Mouse (Mus musculus) adrenal gland (tissue): ENCODE data around the gene Sft2d2.

Experiments
- intact Hi-C: fragments of 180-260 bp; cut with DNase I; formaldehyde crosslinking; loops from one replicate; pipeline ENCODE4 v1.15.1; 2025

Sft2d2 gene

DNA sequence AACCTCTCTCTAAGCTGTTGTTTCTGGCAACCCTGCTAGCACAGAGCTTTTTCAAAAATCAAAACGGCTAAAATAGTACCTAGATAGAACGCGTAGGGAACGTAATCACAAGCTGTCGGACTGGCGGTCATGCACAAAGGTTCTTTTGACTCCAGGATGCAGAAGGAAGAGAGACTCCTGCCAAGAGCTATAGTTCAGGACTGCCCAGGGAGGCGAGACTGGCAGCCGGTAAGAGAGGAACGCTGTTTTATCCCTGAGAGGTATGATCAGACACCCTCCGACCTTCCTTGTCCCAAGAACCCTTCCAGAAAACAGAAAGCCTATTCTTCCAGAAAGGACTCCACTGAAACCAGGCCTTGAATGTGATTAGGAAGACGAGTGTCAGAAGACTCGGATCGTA lies 2.6 kb downstream of the Sft2d2 start:
- intact Hi-C loops = no loop called here

DNA sequence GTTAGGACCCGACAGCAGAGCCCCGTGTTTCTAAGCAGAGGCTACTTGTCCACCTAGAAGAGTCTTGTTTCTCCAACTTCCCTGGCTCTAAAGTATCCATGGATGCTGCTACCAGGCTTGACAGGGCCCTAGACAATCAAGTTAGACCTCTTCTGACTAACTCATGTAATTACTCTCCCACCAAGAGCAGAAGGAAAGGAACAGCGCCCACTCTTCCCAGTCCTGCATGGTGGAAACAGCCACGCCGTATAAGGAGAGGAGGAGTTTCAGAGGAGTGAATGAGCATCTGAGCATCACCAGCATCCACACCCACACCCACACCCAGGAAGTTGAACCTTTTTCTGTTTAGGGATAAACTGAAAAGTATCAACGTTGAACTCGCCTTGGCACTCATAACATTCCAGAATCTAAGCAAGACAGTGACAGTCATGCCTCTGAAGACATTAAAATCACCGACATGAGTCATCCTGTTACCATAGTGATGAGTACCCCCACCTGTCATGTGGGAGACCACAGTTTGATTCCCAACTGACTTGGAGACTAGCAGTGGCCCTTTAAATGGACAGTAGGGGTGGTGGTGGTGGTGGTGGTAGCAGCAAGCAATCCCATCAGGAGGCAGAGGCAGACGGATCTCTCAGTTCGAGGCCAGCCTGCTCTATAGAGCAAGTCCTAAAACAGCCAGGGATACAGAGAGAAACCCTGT lies 3.5 kb downstream of the Sft2d2 start:
- intact Hi-C loops = no loop called here

DNA sequence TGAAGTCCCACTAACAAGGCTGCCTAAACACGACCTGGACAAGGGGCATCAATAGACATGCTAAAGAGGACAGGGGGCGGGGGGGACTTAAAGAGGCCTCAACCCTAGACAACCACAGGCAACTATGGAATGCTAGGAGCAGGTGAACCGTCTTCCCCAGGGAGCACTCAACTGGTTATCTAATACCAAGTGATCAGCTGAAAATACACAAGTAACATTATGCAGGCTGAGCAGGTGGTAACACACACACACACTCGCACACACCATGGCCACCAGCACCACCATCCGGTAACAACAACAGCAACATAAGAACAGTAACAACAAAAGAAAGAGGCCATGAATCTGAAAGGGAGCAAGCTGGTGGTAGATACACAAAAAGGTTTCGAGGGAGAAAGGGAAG lies 4.2 kb downstream of the Sft2d2 start:
- intact Hi-C loops = no loop called here

DNA sequence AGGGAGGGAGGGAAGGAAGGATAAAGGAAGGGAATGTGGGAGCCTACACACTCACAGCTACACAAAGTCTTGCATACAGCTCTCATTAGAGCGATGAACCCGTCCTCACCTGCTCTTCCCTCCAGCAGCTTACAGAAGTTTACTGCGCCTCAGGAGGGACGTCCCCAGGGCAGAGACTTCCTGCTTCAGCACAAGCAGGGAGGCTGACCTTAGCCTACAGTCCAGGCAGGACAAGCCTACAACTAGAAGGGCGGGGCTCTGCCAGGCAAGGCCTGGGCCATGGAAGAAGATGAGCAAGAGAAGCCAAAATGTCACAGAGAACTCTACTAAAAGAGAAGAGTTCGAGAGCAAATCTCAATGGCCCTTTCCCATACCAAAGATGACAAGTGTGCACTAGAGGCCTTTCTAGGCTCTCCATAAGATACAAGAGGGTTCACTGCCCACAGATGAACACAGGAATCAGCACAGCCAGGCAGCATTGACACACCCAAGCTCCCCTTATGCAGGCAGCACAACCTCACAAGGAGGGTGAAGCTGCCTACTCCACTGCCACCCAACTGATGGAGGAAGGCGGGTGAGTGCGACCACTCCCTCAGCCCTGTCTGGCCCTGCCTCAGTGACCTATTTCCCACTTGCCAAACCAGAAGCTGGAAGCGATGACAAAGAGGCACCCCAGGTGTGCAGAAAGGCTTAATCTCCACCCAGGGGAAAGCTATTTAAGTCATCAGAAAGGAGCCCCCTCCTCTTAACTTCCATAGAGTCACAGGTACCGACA lies 5.2 kb downstream of the Sft2d2 start:
- intact Hi-C loops = no loop called here

DNA sequence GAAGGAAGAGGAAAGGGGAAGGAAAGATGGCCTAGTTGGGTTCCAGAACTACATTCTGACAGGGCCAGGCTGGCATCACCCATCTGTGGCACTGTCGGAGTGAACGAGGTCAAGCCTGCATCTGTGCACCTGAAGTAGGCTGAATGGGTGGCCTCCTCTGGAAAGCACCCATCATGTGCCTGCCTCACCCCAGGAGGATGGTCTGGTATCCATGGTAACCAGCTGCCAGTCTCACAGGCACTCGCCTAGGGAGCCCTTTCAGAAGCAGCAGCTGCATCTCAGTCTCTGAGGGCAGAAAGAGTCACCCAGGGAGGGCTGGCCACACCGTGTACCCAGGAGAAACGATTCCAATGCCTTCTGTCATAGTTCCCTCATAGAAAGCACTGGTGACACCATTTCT lies 6.9 kb downstream of the Sft2d2 start:
- intact Hi-C loops = no loop called here

DNA sequence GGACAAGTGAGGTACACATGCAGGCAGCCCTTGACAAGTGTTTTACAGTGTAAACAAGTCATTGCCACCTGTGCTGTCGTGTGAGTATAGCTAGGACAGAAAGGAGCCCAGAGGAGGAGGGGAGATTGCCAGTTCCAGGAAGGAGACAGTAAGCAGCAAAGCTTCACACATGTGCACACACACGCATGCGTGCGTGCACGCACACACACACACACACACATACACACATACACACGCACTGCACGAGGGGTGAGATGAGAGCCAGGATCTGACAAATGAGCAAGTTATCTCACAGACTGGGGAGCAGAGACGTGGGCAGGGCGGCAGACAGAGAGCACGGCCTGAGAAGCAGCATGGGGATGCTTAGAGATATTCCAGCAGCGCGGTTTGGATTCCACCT lies 7.7 kb downstream of the Sft2d2 start:
- intact Hi-C loops = no loop called here

DNA sequence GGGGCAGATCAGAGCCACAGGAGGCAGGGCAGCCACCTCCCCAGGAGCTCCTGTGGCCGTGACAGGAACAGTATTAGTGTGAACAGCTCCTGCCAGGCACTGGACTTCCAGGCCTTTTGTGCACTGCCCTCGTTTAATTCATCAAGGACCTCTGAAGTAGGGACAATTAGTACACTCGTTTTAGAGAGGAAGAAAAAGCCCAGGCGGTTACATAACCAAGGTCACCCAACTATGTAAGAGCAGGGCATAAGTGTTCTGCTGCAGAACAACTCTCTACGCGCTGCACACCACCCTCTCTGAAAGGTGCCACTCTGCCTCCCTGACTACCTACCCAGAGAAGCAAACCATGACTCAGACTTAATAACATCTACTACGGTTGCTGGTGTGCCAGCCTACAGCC lies 9.1 kb downstream of the Sft2d2 start:
- intact Hi-C loops = no loop called here

DNA sequence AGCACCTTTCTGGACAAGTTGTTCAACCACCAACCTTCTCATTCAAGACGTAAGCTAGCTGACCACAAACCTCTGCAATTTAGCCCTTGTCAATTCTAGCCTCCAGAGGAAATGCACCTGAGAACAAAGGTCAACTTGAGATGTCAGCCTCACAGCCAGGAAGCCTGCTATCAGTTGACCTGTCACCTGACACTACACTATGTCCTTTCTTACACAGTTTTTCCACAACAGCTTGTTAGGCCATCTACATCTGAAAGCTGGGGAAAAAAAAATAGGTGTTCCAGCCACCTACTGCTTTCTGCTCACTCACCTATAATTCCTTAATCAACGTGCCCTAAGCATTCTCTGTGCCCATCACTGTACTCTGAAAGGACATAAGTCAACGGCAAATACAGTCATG lies 10.1 kb downstream of the Sft2d2 start:
- intact Hi-C loops = no loop called here

DNA sequence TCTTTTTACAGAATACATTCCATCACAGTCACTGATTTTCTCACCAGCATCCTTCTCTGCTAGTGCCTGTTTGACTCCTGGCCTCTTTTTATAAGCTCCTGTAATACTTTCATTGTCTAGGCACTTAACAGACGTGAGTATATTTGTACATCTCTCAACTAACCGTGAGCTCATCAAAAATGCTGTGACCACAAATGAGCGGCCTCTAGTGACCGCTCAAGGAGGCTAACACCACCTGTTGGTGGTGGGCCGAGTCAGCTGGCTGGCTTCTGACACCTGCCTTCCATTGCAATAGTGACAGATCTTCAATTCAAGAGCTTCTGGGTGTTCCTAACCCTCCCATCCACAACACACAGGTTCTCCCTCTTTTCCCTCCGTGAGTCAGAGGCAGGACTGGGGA lies 10.8 kb downstream of the Sft2d2 start:
- intact Hi-C loops = no loop called here

DNA sequence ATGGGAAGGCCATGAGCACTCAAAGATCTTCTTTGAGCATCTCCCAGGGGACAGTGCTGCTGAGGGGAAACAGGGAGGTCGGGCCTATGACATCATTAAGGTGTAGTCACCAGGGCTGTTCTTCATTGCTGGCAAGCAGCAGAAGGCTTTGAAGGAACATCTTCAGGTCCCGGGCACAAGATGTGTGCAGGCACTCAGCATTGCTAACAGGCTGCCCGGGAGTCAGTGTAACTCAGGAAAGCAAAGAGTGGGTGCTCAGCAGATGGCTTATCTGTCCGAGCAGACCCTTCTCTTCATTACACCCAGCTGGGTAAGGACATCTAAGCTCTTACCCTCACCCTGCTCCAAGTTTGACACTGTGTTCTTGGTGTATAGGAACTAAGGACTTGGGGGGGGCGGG lies 14.9 kb downstream of the Sft2d2 start:
- intact Hi-C loops = no loop called here

DNA sequence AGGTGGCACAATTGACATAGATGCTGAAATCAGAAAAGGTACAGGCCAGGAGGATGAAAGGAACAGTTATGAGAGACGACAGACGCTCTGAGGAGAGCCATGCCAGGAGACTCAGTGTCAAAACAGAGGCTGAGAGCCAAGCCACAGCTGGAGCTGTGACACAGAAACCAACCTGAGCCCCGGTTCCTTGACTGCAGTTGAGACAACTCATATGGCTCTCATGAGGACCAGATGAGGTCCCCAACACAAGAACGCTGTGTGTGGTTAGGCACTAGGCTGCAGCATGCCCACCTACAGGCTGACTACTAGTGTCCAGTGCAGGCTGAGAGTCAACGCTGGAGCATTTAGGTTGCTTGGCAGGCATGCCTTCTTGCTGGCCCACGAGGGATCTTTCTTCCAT lies 16.2 kb downstream of the Sft2d2 start:
- intact Hi-C loops = no loop called here

DNA sequence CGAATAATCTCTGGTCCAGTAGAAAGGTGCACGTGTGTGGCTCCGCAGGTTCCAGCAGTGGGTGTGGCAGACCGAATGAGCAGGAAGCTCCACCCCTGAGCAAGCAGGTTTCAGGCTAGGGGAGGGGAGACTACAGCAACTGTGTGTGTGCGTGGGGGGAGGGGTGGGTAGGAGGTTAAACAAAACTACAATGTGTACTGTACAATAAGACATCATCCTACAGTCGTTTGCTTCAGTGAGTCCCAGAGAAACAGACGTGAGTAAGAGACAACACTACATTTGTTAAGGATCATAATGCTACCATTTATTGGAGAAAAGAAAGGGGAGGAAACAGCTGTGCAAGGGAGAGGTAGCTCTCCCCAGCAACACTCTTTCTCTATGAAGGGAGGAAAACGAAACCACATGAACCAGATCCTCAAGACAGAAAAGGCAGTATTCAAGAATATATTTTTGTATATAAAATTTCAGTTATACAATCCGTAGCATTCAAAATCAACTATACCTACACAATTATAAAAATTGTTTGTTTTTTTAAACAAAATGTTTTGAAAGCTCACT lies 20.1 kb downstream of the Sft2d2 start:
- intact Hi-C loops = no loop called here

DNA sequence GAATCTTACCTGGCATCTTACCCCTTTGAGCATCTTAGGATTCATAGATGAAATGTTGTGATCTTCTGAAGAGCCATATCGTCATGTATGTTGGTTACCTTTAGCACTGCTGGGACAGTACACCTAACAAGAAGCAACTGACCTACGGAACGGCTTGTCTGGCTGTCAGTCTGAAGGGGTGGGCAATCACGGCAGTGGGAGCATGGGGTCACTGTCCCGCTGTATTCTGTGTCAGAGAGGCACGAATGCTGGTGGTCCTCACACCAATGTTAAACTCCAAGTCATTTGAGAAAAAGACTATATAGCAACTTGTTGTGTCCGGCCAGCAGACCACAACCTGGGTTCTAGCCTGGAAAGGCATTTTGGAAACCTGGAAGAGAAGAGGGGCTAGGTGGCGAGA lies 23.0 kb downstream of the Sft2d2 start:
- intact Hi-C loops = no loop called here

DNA sequence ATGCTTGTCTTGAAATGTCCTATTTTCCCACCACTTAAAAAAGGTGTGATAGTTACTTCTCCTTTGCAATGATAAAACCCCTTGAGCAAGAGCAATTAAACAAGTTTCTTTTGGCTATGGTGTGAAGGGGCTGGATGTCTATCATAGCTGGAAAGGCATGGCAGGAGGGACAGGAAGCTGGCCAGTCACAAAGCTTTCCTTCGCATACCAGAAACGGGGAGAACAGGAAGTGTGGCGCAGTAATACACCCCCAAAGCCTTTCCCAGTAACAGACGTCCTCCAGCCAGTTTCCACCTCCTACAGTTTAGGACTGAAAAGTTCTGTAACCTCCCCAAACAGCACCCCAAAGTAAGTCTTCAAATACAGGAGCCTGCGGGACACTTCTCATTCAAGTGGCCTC lies 24.1 kb downstream of the Sft2d2 start:
- intact Hi-C loops = no loop called here

DNA sequence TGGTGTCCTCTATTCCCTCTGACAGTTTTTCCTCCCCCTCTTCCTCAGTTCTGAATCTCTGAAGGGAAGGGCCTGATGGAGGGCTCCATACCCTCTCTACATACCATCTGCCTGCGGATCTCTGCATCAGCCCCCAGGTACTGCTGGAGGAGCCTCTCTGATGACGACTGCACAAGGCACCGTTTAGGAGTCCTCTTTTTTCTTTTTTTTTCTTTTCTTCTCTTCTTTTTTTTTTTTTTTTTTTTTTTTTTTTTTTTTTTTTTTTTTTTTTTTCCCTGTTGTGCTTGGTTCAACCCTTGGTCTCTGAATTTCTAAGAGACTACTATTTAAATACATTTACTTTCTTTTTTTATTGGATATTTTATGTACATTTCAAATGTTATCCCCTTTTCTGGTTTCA lies 24.8 kb downstream of the Sft2d2 start:
- intact Hi-C loops = no loop called here

DNA sequence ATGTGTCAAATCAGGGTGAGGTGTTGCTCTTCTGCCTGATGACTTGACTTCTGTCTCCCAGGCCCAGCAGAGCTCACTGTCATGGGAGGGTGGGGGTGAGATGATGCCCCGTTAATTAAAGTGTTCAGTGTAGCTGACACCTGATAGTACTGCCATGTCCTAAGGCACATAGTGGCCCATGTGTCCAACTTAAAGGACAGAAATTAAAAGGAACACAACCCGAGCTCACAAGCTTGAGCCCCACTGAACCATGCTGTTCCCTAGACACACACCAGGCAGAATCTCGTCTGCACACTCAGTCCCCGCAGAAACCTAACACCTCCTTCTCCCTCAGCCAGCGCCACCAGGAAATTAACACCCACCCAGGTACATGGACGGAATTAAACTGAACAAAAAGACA lies 29.3 kb downstream of the Sft2d2 start:
- intact Hi-C loops = no loop called here

DNA sequence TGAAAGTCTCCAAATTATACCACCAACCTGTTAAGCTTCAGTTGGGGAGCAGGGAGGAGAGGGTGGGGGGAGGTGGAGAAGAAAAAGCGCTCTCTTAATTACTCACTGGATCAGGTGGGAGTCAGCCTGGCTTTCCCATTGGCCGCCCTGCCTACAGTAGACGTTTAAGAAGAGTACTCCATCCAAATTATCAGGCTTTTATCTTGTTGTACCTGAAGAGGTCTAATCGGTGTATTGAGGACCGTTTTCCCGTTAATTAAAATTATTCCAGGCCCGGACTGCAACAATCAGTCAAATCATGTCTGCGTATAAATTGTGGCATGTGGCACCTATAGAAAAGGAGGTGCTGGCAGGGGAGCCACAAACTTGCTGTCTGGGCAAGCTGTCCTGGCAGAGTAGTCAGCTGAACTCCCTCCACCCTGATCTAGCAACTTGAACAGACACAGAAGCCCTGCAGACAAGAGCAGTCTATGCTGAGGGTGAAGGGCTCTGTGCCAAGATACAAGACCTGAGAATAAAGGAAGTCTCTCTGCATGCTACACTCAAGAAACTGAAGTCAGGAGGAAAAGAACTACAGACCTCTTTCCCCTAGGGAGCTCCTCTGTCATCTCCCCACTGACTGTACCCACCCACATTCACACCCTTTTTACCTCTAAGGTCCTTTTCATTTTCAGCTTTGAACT lies 33.4 kb downstream of the Sft2d2 start, which contains the start of gene Tbx19:
Gene Tbx19 (minus strand): TSS at position 51 of the 683 bp plus-strand sequence.
- intact Hi-C loops = no loop called here

DNA sequence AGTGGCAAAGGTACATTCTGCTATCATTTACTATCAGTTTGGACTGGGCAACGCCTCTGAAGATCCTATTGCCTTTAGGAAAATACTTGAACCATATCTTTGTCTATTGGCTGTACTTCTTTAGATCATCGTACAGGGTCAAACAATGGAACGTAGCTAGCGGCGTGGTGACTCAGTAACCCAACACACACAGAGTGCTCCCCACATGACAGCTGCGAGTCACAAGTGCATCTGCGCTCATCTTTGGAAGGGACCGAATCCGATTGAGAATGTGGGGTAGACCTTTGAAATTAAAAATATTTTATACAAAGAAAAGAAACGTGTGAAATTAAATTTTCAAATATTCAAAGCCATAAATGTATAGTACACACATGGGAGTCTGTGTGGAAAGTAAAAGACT lies 35.4 kb downstream of the Sft2d2 start:
- intact Hi-C loops = no loop called here

DNA sequence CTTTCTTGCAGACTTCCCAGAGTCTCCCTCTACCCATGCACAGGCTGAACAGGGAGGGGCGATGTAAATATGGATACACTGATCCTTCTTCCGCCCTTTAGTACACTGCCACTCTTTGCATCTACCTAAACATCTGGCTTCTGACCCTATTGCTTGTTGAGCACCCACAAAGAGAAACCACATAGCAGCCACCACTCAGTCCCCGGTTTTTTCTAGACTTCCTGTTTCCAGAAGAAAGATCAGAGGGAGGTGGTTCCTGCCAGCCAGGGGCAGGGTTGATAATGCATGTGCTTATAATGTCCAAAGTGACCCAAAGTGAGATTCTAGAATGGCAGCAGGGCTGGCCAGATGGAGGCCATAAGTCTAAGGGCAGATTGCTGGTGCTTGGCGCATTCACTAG lies 40.1 kb downstream of the Sft2d2 start:
- intact Hi-C loops = no loop called here

DNA sequence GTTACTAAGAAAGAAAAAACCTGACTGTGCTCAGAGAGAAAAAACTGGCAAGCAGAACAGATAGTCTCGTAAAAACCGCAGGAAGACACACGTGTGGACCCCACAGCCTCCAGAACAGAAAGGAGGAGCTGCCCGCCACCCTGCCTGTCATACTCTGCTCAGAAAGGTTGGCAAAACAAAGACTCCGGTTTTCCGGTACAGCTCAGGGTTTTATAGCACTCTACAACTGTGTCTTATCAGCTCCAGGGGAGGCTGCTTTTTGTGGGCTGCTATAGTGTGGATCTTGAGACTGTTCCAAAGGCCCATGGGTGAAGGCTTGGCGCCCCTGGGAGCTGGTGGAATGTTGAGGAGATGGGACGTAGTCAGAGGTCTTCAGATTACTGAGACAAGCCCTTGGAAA lies 43.0 kb downstream of the Sft2d2 start:
- intact Hi-C loops = no loop called here

DNA sequence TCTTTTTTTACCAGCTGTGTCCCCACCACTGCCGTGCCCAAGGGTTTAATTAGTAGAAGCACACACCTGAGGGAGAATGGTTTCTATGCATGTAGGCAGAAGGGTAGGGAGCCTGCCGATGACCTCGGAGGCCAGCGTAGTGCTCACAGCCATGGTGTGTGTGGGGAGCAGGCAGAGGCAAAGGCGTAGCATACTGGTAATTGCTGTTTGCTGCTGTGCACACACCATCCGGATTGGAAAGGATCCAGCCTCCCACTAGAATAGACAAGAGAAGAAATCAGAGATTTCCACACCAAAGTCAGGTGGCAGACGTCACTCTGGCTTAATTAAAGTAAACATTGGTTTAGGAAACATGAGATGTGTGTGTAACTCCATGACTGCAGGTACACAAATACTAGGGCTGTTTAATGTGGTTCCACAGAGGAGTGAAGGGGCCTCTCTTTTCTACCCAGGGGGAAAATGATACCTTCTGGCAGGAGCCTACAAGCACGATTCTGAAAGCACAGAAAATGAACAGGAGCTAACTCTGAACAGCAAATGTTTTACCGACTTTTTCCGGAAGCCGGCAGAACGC lies 51.8 kb downstream of the Sft2d2 start:
- intact Hi-C loops = no loop called here

DNA sequence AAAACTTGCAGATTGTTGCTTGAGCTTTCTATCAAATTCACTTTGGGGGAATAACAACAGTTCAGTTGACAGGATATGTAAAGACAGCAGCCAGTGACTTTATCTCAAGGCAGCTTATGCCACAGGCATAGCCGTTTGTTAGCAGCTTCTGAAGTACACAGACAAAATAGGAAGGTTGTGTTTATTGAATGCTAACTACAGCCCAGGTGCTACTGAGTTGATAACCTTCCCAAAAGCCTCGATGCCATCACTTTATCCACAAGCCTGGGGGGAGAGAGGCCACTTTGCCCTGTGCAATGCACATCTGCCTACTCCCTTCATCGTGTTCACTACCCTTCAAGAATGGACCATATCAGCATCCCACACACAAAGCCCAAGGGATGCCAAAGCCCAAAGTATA lies 54.0 kb downstream of the Sft2d2 start:
- intact Hi-C loops = no loop called here
